Mouse (Mus musculus): ENCODE results near the gene Gm49336.

DNA sequence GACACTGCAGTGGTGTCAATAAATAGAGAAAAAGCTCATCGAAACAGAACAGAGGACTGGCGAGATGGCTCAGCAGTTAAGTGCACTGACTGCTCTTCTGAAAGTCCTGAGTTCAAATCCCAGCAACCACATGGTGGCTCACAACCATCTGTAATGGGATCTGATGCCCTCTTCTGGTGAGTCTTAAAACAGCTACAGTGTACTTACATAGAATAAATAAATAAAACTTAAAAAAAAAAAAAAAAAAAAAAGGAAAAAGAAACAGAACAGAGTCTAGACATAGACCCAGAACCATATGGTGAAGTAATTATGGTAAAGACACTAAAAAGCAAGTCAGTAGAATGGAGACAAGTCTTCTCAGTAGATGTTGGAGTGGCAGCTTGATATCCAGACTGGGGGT lies 70.0 kb downstream of the Gm49336 start:
- TF ChIP-seq EP300 (IDR thresholded peaks at IDR 0.05; ENCODE audit: low read length) (no peak), ZNF384 (IDR thresholded peaks at IDR 0.05; ENCODE audit: low read depth, low read length) (no peak), POLR2AphosphoS2 (IDR thresholded peaks at IDR 0.05; ENCODE audit: low read depth, low read length) (no peak), E2F4 (IDR thresholded peaks at IDR 0.05; ENCODE audit: insufficient replicate concordance, low read depth, low read length) (no peak), POLR2A (IDR thresholded peaks at IDR 0.05; ENCODE audit: low read depth, low read length) (no peak), SIN3A (IDR thresholded peaks at IDR 0.05; ENCODE audit: low read length) (no peak), CTCF (conservative IDR thresholded peaks at IDR 0.05 in 1 of 2, IDR thresholded peaks at IDR 0.05 in 1 of 2; ENCODE audit: low read depth in 2 of 2, low read length in 2 of 2) (no peak), NELFE (IDR thresholded peaks at IDR 0.05; ENCODE audit: low read depth, low read length) (no peak), MXI1 (IDR thresholded peaks at IDR 0.05; ENCODE audit: low read depth, low read length) (no peak), MAFK (IDR thresholded peaks at IDR 0.05; ENCODE audit: insufficient replicate concordance, low read length) (no peak), MAZ (IDR thresholded peaks at IDR 0.05; ENCODE audit: low read depth, low read length) (no peak), CHD2 (IDR thresholded peaks at IDR 0.05; ENCODE audit: low read length) (no peak), ZC3H11A (IDR thresholded peaks at IDR 0.05; ENCODE audit: low read depth, low read length) (no peak)
